Mouse (Mus musculus) urinary bladder, adult 18-20 months (tissue): ENCODE measurements around the gene Gm13694.
"Not testable (repeated sequence)": the region's sequence is repeated elsewhere in the genome, so short reads cannot be mapped to it uniquely, and the experiment has no call there.

ENCODE experiments used
- DNase-seq, 2 experiments: peaks; one replicate each; pipeline ENCODE4 v3.0.0; 2022; ENCODE audit warnings: low spot score in 2 of 2, mixed read lengths in 2 of 2

Gm13694 gene

DNA sequence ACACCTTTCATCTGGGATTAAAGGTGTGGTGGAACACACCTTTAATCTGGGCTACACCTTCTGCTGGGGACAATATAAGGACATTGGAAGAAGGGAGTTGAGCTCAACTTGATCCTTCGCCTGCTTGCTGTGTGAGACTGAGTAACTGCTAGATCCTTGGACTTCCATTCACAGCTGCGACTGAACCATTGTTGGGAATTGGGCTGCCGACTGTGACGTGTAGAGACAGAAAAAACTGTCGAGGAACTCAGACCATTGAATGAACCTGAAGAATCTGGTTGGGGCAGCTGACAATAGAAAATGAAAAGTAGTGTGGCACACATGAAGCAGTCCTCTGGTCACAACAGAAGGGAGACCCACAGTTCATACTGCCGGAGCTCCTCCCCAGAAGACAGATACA, at the start of gene Gm13694:
Gene Gm13694 (plus strand): TSS at position 301 of the 400 bp plus-strand sequence.
- not testable (repeated sequence) for DNase-seq

DNA sequence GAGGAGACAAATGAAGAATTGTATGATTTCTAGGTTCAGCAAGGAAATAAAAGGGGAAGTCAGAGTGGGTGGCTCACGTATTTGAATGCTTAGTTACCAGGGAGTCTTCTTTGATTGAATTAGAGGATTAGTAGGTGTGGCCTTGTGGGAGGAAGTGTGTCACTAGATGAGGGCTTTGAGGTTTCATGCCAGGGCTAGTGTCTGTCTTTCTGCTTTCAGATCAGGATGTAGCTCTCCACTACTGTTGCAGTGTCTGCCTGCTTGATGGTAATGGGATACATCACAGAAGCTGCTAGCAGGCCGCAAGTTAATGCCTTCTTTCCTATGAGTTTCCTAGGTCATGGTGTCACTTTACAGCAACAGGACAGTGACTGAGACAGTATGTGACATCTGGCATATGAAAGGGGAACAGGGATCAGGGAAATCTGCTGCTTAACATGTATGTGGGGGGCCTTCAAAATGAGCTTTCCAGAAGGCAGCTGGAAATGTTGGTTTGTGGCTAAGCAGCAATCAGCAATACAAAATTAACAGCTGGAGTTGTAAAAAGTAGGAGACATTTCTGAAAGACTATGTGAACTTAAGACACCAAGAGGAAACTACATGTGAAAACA, 49.1 kb upstream of the Gm13694 start:
- no peak for DNase-seq

DNA sequence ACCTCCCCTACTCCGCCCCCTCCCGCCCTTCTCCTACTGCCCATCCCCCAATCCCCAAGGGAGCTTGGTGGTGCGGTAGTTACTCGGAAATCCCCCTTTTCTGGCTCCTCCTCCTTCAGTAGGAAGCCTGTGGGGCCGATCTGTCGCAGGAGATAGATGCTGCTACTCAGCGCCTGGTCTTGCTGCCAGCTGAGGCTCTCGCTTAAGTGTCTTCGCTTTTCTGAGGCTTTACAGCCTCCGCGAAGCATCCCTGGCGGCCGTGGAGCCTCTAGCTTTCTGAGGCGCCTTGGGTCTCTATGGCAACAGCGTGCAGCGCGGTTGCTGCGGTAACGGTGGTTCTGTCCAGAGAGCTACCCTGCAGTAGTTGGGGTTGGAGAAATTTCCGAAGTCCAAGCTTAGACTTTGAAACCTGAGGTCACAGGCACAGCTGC, 37.8 kb upstream of the Gm13694 start, which contains the start of gene Zswim2:
Gene Zswim2 (minus strand): TSS at position 298 of the 431 bp plus-strand sequence.
- DNase-seq, result peak in 1 of 2 experiments; percentile 1

DNA sequence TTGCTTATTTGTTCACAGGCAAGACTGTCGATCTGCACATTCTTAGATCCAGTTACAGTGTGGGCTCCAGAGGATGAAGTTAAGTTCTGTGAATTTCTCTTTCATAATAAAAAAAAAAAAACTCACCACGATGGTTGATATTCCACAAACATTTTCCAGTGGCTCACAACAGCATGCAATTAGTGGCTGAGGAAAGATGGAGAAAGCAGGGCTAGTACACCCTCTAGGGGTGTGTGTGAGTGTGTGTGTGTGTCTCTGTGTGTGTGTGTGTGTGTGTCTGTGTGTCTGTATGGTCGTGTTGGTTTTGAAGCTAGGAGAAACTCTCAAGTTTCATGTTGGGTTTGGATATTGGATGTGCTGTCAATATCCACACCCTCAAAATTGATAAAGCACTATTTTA, 37.4 kb upstream of the Gm13694 start:
- no peak for DNase-seq

DNA sequence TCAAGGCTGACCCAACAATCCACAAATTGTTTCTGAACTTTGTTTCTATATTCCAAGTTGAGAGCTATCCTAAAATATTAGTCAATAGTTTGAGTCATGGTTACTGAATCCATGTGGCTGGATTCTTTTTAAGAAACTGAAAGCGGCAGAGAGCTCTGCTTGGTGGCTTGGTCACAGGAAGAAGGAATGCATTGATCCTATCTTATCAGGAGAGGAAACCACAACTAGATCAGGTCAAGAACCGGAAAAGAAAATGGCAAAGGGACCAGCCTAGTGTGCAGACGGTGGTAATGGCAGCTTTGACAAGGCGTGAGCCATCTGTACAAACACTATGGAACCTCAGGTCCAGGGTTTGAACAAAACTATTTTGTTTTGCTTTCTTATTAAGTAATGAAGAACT, 36.9 kb upstream of the Gm13694 start:
- no peak for DNase-seq

DNA sequence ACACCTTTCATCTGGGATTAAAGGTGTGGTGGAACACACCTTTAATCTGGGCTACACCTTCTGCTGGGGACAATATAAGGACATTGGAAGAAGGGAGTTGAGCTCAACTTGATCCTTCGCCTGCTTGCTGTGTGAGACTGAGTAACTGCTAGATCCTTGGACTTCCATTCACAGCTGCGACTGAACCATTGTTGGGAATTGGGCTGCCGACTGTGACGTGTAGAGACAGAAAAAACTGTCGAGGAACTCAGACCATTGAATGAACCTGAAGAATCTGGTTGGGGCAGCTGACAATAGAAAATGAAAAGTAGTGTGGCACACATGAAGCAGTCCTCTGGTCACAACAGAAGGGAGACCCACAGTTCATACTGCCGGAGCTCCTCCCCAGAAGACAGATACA, 23.3 kb upstream of the Gm13694 start, which contains the start of gene Gm13698:
Gene Gm13698 (plus strand): TSS at position 301 of the 400 bp plus-strand sequence.
- DNase-seq, result not testable (repeated sequence)

DNA sequence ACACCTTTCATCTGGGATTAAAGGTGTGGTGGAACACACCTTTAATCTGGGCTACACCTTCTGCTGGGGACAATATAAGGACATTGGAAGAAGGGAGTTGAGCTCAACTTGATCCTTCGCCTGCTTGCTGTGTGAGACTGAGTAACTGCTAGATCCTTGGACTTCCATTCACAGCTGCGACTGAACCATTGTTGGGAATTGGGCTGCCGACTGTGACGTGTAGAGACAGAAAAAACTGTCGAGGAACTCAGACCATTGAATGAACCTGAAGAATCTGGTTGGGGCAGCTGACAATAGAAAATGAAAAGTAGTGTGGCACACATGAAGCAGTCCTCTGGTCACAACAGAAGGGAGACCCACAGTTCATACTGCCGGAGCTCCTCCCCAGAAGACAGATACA, 17.5 kb upstream of the Gm13694 start, which contains the start of gene Gm13693:
Gene Gm13693 (plus strand): TSS at position 301 of the 400 bp plus-strand sequence.
- not testable (repeated sequence) for DNase-seq

DNA sequence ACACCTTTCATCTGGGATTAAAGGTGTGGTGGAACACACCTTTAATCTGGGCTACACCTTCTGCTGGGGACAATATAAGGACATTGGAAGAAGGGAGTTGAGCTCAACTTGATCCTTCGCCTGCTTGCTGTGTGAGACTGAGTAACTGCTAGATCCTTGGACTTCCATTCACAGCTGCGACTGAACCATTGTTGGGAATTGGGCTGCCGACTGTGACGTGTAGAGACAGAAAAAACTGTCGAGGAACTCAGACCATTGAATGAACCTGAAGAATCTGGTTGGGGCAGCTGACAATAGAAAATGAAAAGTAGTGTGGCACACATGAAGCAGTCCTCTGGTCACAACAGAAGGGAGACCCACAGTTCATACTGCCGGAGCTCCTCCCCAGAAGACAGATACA, 11.7 kb upstream of the Gm13694 start, which contains the start of gene Gm13695:
Gene Gm13695 (plus strand): TSS at position 301 of the 400 bp plus-strand sequence.
- DNase-seq, result not testable (repeated sequence)

DNA sequence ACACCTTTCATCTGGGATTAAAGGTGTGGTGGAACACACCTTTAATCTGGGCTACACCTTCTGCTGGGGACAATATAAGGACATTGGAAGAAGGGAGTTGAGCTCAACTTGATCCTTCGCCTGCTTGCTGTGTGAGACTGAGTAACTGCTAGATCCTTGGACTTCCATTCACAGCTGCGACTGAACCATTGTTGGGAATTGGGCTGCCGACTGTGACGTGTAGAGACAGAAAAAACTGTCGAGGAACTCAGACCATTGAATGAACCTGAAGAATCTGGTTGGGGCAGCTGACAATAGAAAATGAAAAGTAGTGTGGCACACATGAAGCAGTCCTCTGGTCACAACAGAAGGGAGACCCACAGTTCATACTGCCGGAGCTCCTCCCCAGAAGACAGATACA, 5.9 kb upstream of the Gm13694 start, which contains the start of gene Gm13696:
Gene Gm13696 (plus strand): TSS at position 301 of the 400 bp plus-strand sequence.
- DNase-seq, result not testable (repeated sequence)

DNA sequence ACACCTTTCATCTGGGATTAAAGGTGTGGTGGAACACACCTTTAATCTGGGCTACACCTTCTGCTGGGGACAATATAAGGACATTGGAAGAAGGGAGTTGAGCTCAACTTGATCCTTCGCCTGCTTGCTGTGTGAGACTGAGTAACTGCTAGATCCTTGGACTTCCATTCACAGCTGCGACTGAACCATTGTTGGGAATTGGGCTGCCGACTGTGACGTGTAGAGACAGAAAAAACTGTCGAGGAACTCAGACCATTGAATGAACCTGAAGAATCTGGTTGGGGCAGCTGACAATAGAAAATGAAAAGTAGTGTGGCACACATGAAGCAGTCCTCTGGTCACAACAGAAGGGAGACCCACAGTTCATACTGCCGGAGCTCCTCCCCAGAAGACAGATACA, 5.7 kb downstream of the Gm13694 start, which contains the start of gene Gm13697:
Gene Gm13697 (plus strand): TSS at position 301 of the 400 bp plus-strand sequence.
- not testable (repeated sequence) for DNase-seq

DNA sequence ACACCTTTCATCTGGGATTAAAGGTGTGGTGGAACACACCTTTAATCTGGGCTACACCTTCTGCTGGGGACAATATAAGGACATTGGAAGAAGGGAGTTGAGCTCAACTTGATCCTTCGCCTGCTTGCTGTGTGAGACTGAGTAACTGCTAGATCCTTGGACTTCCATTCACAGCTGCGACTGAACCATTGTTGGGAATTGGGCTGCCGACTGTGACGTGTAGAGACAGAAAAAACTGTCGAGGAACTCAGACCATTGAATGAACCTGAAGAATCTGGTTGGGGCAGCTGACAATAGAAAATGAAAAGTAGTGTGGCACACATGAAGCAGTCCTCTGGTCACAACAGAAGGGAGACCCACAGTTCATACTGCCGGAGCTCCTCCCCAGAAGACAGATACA, 11.5 kb downstream of the Gm13694 start, which contains the start of gene Gm13691:
Gene Gm13691 (plus strand): TSS at position 301 of the 400 bp plus-strand sequence.
- not testable (repeated sequence) for DNase-seq

DNA sequence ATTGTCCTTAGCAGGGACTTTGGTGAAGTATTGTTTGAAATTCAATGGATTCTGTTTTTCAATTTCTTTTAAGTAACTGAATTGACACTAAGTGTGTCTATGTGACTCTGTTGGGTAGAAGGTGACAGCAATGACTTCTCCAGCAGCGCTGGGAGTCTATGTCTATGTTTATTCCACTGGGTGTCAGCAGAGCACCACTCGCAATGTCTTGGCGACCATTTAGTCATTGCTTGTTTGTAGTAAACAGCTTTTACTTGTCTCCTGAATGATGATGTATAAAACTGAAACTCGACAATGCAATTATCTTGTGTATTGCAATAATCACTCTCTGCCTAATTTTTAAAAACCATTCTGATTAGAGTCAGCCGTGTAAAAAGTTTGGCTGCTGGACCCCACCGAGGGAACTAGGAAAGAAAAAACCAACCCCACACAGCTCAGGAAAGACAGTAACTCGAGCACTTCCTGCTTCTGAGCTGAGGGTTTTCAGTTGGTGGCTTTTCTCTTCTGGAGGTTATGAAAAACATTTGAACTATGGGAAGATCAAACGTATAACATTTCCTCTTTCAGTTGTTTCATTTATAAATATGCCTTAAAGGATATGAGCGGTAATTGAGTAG, 15.0 kb downstream of the Gm13694 start:
- not testable (repeated sequence) for DNase-seq

DNA sequence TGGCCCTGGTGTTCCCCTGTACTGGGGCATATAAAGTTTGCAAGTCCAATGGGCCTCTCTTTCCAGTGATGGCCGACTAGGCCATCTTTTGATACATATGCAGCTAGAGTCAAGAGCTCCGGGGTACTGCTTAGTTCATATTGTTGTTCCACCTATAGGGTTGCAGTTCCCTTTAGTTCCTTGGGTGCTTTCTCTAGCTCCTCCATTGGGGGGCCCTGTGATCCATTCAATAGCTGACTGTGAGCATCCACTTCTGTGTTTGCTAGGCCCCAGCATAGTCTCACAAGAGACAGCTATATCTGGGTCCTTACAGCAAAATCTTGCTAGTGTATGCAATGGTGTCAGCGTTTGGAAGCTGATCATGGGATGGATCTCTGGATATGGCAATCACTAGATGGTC, 15.8 kb downstream of the Gm13694 start:
- not testable (repeated sequence) for DNase-seq

DNA sequence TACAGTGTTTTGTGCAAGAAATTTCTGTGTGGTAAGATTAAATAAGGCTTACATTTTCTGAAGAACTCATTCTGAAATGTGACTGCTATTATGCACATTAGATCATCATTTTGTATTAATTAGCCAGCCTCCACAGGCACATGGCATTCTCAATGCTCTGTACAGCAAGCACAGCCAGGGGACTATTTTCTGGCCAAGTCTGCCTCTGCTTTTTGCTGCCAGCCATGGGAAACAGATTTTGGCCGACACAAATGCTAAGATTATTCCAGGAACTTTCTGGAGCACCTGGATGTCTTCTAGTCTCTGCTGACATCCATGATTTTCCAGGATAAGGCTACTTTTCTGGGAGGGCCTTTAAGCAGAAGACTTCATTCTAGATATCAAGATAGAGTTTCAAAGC, 30.2 kb downstream of the Gm13694 start:
- no peak for DNase-seq

DNA sequence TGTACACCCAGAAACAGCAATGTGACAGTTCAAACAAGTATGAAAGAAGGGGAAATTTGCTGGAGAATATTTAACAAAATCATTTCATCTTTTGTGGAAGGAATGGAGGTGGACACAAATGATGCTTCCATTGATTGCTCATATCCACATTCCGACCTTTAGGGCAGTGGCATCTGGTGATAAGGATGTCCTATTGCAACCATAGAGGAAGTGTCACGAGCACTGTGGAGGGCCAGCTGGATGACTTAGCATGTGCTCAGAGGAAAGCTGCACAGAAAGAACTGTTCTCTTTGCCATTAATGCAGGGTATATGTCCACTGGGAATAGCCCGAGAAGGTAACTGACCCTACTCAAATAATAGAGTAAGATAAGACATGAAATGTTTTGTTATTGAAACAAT, 31.1 kb downstream of the Gm13694 start:
- no peak for DNase-seq

DNA sequence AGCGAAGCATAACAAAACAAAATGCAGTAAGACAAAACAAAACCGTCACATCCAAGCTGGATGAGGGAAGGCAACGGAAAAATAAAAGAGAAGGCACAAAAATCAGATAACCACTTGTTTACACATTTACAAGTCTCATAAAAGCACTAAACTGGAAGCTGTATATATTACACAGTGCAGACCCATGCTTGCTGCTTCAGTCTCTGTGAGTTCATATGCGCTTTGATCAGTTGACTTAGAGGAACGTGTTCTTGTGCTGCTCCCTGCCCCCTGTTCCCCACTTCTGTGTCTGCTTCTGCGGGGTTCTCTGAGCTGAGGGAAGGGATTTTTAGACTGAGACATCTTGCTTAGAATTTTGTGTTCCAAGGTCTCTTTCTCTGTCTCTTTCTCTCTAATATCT, 35.8 kb downstream of the Gm13694 start:
- DNase-seq, result no peak

DNA sequence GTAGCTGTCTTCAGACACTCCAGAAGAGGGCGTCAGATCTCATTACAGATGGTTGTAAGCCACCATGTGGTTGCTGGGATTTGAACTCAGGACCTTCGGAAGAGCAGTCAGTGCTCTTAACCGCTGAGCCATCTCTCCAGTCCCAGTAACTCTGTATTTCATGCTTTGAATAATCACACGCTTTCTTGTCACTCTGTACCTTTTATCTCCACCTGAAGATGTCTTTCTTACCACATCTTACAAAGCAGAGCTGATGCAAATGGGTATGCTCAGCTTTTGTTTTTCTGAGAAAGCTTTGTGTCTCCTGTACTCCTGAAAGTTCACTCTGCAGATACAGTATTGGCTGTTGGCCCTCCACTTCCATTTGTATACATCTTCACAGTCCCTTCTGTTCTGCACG, 37.6 kb downstream of the Gm13694 start:
- DNase-seq, result not testable (repeated sequence)

DNA sequence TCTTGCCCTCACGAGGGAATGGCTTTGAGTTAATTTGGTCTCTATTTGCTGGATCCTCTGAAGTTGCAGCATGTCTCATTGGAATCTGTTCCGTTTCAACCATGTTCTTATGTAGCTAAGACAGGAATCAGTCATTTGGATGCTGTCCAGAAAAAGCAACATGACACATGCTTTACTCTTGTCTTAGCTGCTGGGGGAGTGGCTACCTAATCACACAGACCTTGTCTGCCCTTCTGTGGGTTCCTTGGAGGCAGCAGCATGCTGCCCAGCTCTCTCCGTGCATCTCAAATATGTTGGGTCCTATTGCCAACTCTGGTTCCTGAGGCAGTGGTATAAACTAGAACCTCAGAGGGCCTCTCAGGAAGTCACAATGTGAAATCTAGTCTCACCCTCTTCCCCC, 39.6 kb downstream of the Gm13694 start:
- DNase-seq, result no peak

DNA sequence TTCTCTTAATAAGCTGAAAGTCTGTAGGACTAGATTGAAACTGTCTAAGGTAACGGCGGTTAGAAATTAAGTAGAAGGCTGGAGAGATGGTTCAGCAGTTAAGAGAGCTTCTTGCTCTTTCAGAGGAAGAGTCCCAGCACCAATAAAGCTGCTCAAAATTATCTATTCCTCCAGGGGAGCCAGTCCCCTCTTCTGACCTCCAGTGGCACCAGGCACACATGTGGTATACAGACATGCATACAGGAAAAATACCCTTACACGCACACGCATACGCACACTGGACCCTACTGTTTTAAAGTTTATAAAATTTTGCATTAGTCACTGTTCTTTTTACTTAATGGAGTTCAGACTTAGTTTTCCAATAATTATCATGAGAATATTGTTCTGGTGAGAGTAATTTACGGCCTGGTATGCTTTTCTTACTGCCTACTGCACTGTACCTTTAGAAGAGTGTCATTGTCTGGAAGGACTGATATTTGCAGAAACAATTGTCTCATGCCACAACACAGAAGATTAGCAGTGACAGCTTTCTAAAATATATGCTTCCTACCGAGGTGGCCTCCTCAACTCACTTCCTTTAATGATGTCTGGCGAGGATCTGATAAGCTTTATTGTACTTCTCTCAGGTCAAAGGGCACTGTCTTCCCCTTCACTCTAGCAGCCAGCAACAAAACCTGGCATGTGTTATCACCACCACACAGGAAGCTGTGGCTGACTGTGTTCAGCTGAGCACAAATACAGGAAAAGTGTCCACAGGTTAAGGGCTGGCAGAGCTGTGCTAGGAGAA, 41.0 kb downstream of the Gm13694 start:
- DNase-seq, result no peak

DNA sequence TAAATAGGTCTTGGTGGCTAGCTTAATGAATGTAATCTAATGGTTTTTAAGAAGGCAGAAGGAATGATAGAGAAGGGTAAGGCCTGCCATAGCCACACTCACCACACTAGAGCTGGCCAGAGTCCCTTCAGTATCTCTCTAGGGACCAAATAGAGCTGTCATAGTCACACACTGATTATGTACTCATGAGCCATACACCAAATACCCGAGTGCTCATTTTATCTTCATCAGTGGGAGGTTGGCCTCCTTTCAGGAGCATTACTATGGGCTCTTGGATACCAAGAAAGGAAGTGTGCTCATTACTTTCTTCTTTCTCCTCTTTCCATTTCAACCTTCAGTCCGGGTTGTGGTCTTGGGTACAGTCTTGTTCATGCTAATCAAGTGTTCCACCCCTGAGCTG, 43.2 kb downstream of the Gm13694 start:
- DNase-seq, result no peak

DNA sequence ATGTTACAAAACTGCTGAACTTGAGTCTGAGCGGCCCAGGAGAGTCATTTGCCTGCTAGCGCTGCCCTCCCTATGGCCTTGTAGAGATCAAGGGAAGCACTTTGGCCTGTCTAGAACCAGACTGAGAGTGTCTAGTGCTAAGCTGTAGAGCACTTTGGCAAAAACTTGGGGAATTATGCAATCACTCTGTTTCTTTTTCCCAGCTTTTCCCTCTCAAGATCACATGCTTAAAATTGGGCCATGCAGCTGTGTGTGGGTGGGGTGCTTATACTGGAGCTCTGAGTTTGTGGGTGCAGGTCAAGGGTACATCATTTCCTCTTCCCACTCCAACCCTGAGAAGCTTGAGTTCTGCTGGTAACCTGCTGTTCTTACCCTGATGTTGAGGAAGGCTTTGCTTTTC, 44.2 kb downstream of the Gm13694 start:
- peak in 1 of 2 experiments; percentile 25 for DNase-seq

DNA sequence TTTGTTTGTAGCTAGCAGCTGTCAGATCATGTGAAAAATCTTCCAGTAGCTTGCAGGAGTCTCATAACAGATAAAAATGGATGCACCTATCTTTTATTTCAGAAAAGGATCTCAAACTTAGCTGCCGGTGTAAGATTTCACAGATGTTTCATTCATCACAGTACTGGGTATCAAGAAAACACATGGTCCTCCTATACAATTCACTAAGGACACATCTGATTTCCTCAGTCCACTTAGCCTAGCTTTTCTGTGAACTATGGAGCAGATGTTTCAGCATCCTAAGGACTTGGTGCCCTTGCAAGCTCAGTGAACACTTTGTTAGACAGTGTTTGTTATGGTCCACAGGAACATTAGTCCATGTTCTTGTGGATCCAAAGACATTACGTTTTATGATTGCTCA, 44.6 kb downstream of the Gm13694 start:
- DNase-seq, result no peak
